Mouse (Mus musculus): Measurements from ENCODE around the gene Ttc28. TPM values are rescaled to one million over a fixed set of nuclear protein-coding genes. Genes with fewer than 3 reads are reported as not detected.

The Ttc28 gene
- total RNA-seq, 2 experiments from 2014 or later, result 12.4 to 13.0 TPM

Small RNAs within 50 kb of the gene (microRNA-seq; reads per million reads assigned to microRNA genes)
- 4.9 to 12.7 reads per million in 2 experiments for gene Mir701

Other genes starting within 250 kb of the Ttc28 start
- 10 to 100 TPM; 13.6 to 14.4 TPM for gene Noc4l, start 226.4 kb upstream of the Ttc28 start, total RNA-seq (2021)
- gene Ddx51, start 226.4 kb upstream of the Ttc28 start, total RNA-seq (2021), result 10 to 100 TPM in 1 of 2 experiments, 1 to 10 TPM in 1; 9.4 to 10.3 TPM
- gene Ep400, start 109.1 kb upstream of the Ttc28 start, total RNA-seq (2021), result 10 to 100 TPM; 30.0 to 33.5 TPM
- gene Pus1, start 99.1 kb upstream of the Ttc28 start, total RNA-seq (2021), result 10 to 100 TPM; 23.2 to 23.8 TPM
- 10 to 100 TPM; 66.3 to 78.1 TPM for gene Ulk1, start 69.7 kb upstream of the Ttc28 start, total RNA-seq (2021)
- 10 to 100 TPM; 16.4 to 21.0 TPM for gene Hscb, start 40.0 kb upstream of the Ttc28 start, total RNA-seq (2021)
- 1 to 10 TPM; 2.1 to 2.3 TPM for gene Chek2, start 39.8 kb upstream of the Ttc28 start, total RNA-seq (2021)

Data from heart, adult 18-20 months (tissue).